Mouse (Mus musculus): Measurements from ENCODE around the gene Cfap58.

GRCm38 (mm10) chr19:47919966-47920375 is 17.5 kb upstream of the Cfap58 start:
- TF ChIP-seq CTCF (IDR thresholded peaks at IDR 0.05; ENCODE audit: control insufficient read depth, insufficient read depth, insufficient read length) (no peak), USF1 (IDR thresholded peaks at IDR 0.05; ENCODE audit: low read depth) (no peak), MAX (IDR thresholded peaks at IDR 0.05) (no peak), MYOG (IDR thresholded peaks at IDR 0.05; ENCODE audit: control insufficient read depth, extremely low read depth, insufficient read length) (no peak)

Measured in C2C12 (cell line).